Mouse (Mus musculus): ENCODE results near the gene Rbms2. TPM values are rescaled to one million over a fixed set of nuclear protein-coding genes. Genes with fewer than 3 reads are reported as not detected.
A peak's percentile ranks its signal among the peaks of the same experiment; 100 is the strongest.

Rbms2 gene
- total RNA-seq, 2 experiments from 2014 or later, result 12.9 to 15.3 TPM

GRCm38 (mm10) chr10:128140236-128140952 lies 39.7 kb downstream of the Rbms2 start:
- peak in 1 of 2 experiments; percentile 64 for DNase-seq (ENCODE audit: low spot score in 2 of 2)

- DNase-seq (ENCODE audit: low spot score in 2 of 2), result no peak
Measured at GRCm38 (mm10) chr10:128135374-128135773, 44.7 kb downstream of the Rbms2 start.

- DNase-seq (ENCODE audit: low spot score in 2 of 2), result peak; percentile 62 to 72
Measured at GRCm38 (mm10) chr10:128133650-128134332, 46.3 kb downstream of the Rbms2 start.

- no peak for DNase-seq (ENCODE audit: low spot score in 2 of 2)
Measured at GRCm38 (mm10) chr10:128131812-128132211, 48.3 kb downstream of the Rbms2 start.

- no peak for DNase-seq (ENCODE audit: low spot score in 2 of 2)
Measured at GRCm38 (mm10) chr10:128131297-128131696, 48.8 kb downstream of the Rbms2 start.

GRCm38 (mm10) chr10:128128143-128128542 lies 52.0 kb downstream of the Rbms2 start:
- no peak for DNase-seq (ENCODE audit: low spot score in 2 of 2)

- no peak for DNase-seq (ENCODE audit: low spot score in 2 of 2)
Measured at GRCm38 (mm10) chr10:128127497-128127896, 52.6 kb downstream of the Rbms2 start.

- DNase-seq (ENCODE audit: low spot score in 2 of 2), result no peak
Measured at GRCm38 (mm10) chr10:128125951-128126350, 54.1 kb downstream of the Rbms2 start.

- DNase-seq (ENCODE audit: low spot score in 2 of 2), result no peak
Measured at GRCm38 (mm10) chr10:128124831-128125230, 55.3 kb downstream of the Rbms2 start.

- no peak for DNase-seq (ENCODE audit: low spot score in 2 of 2)
Measured at GRCm38 (mm10) chr10:128123833-128124232, 56.3 kb downstream of the Rbms2 start.

- no peak for DNase-seq (ENCODE audit: low spot score in 2 of 2)
Measured at GRCm38 (mm10) chr10:128111227-128111626, 68.9 kb downstream of the Rbms2 start.

- no peak for DNase-seq (ENCODE audit: low spot score in 2 of 2)
Measured at GRCm38 (mm10) chr10:128110103-128110761, 69.9 kb downstream of the Rbms2 start.

GRCm38 (mm10) chr10:128097587-128097971 lies 82.5 kb downstream of the Rbms2 start:
- peak; percentile 26 to 61 for DNase-seq (ENCODE audit: low spot score in 2 of 2)

- peak; percentile 73 to 85 for DNase-seq (ENCODE audit: low spot score in 2 of 2)
Measured at GRCm38 (mm10) chr10:128096693-128097586, 83.2 kb downstream of the Rbms2 start.

GRCm38 (mm10) chr10:128096313-128096692 lies 83.8 kb downstream of the Rbms2 start:
- no peak for DNase-seq (ENCODE audit: low spot score in 2 of 2)

GRCm38 (mm10) chr10:128095003-128095636 lies 85.0 kb downstream of the Rbms2 start:
- DNase-seq (ENCODE audit: low spot score in 2 of 2), result no peak

- peak; percentile 40 to 75 for DNase-seq (ENCODE audit: low spot score in 2 of 2)
Measured at GRCm38 (mm10) chr10:128094340-128094968, 85.6 kb downstream of the Rbms2 start.

- peak in 1 of 2 experiments; percentile 15 for DNase-seq (ENCODE audit: low spot score in 2 of 2)
Measured at GRCm38 (mm10) chr10:128093496-128094294, 86.4 kb downstream of the Rbms2 start.

Measured in layer of hippocampus, adult 18-20 months (tissue).